Mouse (Mus musculus) olfactory bulb, adult 2 months (tissue): ENCODE measurements around the gene Nup62cl. TPM values are rescaled to one million over a fixed set of nuclear protein-coding genes. Genes with fewer than 3 reads are reported as not detected.

ENCODE experiments used
- H3K27ac ChIP-seq: fragments of 200-500 bp; 2 replicates; pipeline ENCODE4 v1.5.1; 2012; ENCODE audit warnings: low read depth, low read length; ENCODE audit not compliant: insufficient read depth
- H3K4me1 ChIP-seq: fragments of 200-500 bp; 2 replicates; pipeline ENCODE4 v1.6.1; 2012; ENCODE audit warnings: low read length; ENCODE audit not compliant: control insufficient read depth, insufficient read depth
- H3K4me3 ChIP-seq: fragments of 200-500 bp; 2 replicates; pipeline ENCODE4 v1.5.1; 2012; ENCODE audit warnings: mild to moderate bottlenecking, low read depth, low read length, moderate library complexity; ENCODE audit not compliant: insufficient read depth
- CTCF ChIP-seq: fragments of 200-500 bp; IDR thresholded peaks from 2 replicates; pipeline ENCODE4 v1.5.1; 2012; ENCODE audit warnings: low read depth, mild to moderate bottlenecking, low read length, moderate library complexity; ENCODE audit not compliant: insufficient read depth
- POLR2A ChIP-seq: fragments of 200-500 bp; IDR thresholded peaks from 2 replicates; pipeline ENCODE4 v1.6.1; 2012; ENCODE audit warnings: mild to moderate bottlenecking, low read depth, low read length, moderate library complexity; ENCODE audit not compliant: insufficient read depth
- WGBS: fragments of 180-500 bp; shearing (Covaris S2); methylation state at CpG from one replicate; pipeline ENCODE4 v1.1.7; 2018; 5-methylcytosine and 5-hydroxymethylcytosine counted together
- polyA plus RNA-seq: library from polyadenylated mRNA; stranded (reverse); fragments of >200 nt; gene quantifications from 2 replicates; pipeline ENCODE4 v1.2.4, GENCODE M21; 2012; ENCODE audit warnings: low replicate concordance; ENCODE audit not compliant: missing spikeins, insufficient read depth, insufficient read length

Nup62cl gene
- not detected in 2 replicates for polyA plus RNA-seq

- Histone ChIP-seq H3K27ac (no peak within 1 kb of the TSS), H3K4me3 (peak within 1 kb of the TSS; percentile 40), H3K4me1 (0 out of 2 replicates have a peak, but pooled peaks cover 5% of the 10 kb centered on the region)
- TF ChIP-seq POLR2A (no peak), CTCF (no peak)
- WGBS: 26% methylated on average over 64 of the region's 64 CpGs
Measured at GRCm38 (mm10) chrX:140062135-140062975, at the start of gene Nup62cl, which contains the start of gene Pih1h3b. Nup62cl (minus strand) TSS chrX:140062712. Pih1h3b (plus strand) TSS chrX:140062879.

GRCm38 (mm10) chrX:140094066-140094465, 31.6 kb upstream of the Nup62cl start:
- Histone ChIP-seq H3K4me1 (no peaks in the 10 kb centered on the region), H3K4me3 (no peak overlapping the region), H3K27ac (no peak overlapping the region)
- 81% methylated on average over 2 of the region's 2 CpGs for WGBS
- TF ChIP-seq POLR2A (no peak), CTCF (no peak)

GRCm38 (mm10) chrX:140082535-140082934, 20.0 kb upstream of the Nup62cl start:
- 93% methylated on average over 2 of the region's 2 CpGs for WGBS
- TF ChIP-seq CTCF (no peak), POLR2A (no peak)
- H3K4me1 ChIP-seq: no peaks in the 10 kb centered on the region

GRCm38 (mm10) chrX:140060886-140061874, 1.3 kb downstream of the Nup62cl start:
- H3K4me3 ChIP-seq: peak overlapping the region; percentile 7; the same call in 1 of the 2 replicates
- WGBS: 20% methylated on average over 84 of the region's 90 CpGs
- TF ChIP-seq CTCF: no peak
- TF ChIP-seq POLR2A: no peak

More at GRCm38 (mm10) chrX:140082535-140082934, 20.0 kb upstream of the Nup62cl start:
- Histone ChIP-seq H3K4me3 (no peak overlapping the region), H3K27ac (no peak overlapping the region)

GRCm38 (mm10) chrX:139998691-139999065, 63.8 kb downstream of the Nup62cl start:
- Histone ChIP-seq H3K4me1 (no peaks in the 10 kb centered on the region), H3K4me3 (no peak overlapping the region), H3K27ac (no peak overlapping the region)
- TF ChIP-seq POLR2A (no peak), CTCF (no peak)
- 77% methylated on average over 4 of the region's 4 CpGs for WGBS

More at GRCm38 (mm10) chrX:140060886-140061874, 1.3 kb downstream of the Nup62cl start:
- Histone ChIP-seq H3K27ac (no peak overlapping the region), H3K4me1 (0 out of 2 replicates have a peak, but pooled peaks cover 5% of the 10 kb centered on the region)

- WGBS: 18% methylated on average over 25 of the region's 25 CpGs
- H3K27ac ChIP-seq: peak within 1 kb of the TSS; percentile 24; the same call in 1 of the 2 replicates
- H3K4me3 ChIP-seq: peak within 1 kb of the TSS; percentile 61
- TF ChIP-seq CTCF: no peak
- no peak for TF ChIP-seq POLR2A
- H3K4me1 ChIP-seq: no peaks in the 10 kb centered on the region
Measured at GRCm38 (mm10) chrX:139997740-139998690, 64.5 kb downstream of the Nup62cl start, which contains the start of gene Rbm41. Rbm41 (minus strand) TSS chrX:139998595.

GRCm38 (mm10) chrX:139982115-139982514, 80.4 kb downstream of the Nup62cl start:
- WGBS: 83% methylated on average over 5 of the region's 5 CpGs
- H3K27ac ChIP-seq: no peak overlapping the region
- TF ChIP-seq POLR2A (no peak), CTCF (no peak)
- H3K4me1 ChIP-seq: no peaks in the 10 kb centered on the region
- H3K4me3 ChIP-seq: no peak overlapping the region

Other genes starting within 250 kb of the Nup62cl start
- gene Morc4, start 191.0 kb downstream of the Nup62cl start, polyA plus RNA-seq: not detected in 2 replicates
- gene Rbm41, start 64.1 kb downstream of the Nup62cl start, polyA plus RNA-seq: not detected in 2 replicates
- gene Pih1h3b, start 167 bp upstream of the Nup62cl start, polyA plus RNA-seq: not detected in 2 replicates